Mouse (Mus musculus): Measurements from ENCODE around the gene Bcr. TPM values are rescaled to one million over a fixed set of nuclear protein-coding genes. Genes with fewer than 3 reads are reported as not detected.
A peak's percentile ranks its signal among the peaks of the same experiment; 100 is the strongest.

The Bcr gene
- polyA plus RNA-seq, 1 experiment = 51.9 TPM

- WGBS = 95% methylated on average over 15 of the region's 15 CpGs
- no peak for DNase-seq
- no peak overlapping the region for H3K4me3 ChIP-seq (replicated peaks; ENCODE audit: extremely low read depth, low read depth, low read length)
- H3K4me1 ChIP-seq (ENCODE audit: control insufficient read depth, insufficient read depth, low read length) = peaks cover 3% of the 10 kb centered on the region; the same call in 1 of the 2 replicates
- no peak for TF ChIP-seq POLR2A (IDR thresholded peaks at IDR 0.05; ENCODE audit: borderline replicate concordance, extremely low read depth, low read depth, low read length)
- TF ChIP-seq CTCF (IDR thresholded peaks at IDR 0.05; ENCODE audit: insufficient read depth, low read length) = no peak
These were observed 74.6 kb downstream of the Bcr start for GRCm38 (mm10) chr10:75134861-75135517.

GRCm38 (mm10) chr10:75135518-75136162, 75.2 kb downstream of the Bcr start:
- DNase-seq = no peak
- no peak overlapping the region for H3K4me3 ChIP-seq (replicated peaks; ENCODE audit: extremely low read depth, low read depth, low read length)
- H3K4me1 ChIP-seq (ENCODE audit: control insufficient read depth, insufficient read depth, low read length) = no peaks in the 10 kb centered on the region
- WGBS = 87% methylated on average over 21 of the region's 21 CpGs
- TF ChIP-seq POLR2A (IDR thresholded peaks at IDR 0.05; ENCODE audit: borderline replicate concordance, extremely low read depth, low read depth, low read length) (no peak), CTCF (IDR thresholded peaks at IDR 0.05; ENCODE audit: insufficient read depth, low read length) (no peak)

DNA sequence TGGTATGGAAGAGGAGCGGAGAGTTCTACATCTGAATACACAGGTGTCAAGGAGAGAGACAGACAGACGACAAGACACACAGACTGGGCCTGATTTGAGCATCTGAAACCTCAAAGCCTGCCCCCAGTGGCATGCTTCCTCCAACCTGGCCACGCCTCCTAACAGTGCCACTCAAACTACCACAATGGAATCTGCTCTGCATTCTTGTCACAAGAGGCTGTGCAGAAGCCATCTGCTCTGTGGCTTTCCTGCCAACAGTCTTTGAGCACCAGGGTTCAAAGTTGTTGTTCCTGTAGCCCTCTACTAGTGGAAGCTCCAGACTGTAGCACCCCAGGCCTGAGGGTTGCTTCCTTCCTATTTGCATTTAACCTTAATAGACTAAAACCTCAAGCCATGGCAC, 76.8 kb downstream of the Bcr start:
- no peak overlapping the region for H3K4me3 ChIP-seq (replicated peaks; ENCODE audit: extremely low read depth, low read depth, low read length)
- peak; percentile 22; the same call in 1 of the 2 replicates for TF ChIP-seq CTCF (IDR thresholded peaks at IDR 0.05; ENCODE audit: insufficient read depth, low read length)
- no peak for TF ChIP-seq POLR2A (IDR thresholded peaks at IDR 0.05; ENCODE audit: borderline replicate concordance, extremely low read depth, low read depth, low read length)
- WGBS = 62% methylated on average over 3 of the region's 3 CpGs
- H3K4me1 ChIP-seq (ENCODE audit: control insufficient read depth, insufficient read depth, low read length) = no peaks in the 10 kb centered on the region
- DNase-seq = no peak

- no peak for DNase-seq
- Histone ChIP-seq H3K4me3 (replicated peaks; ENCODE audit: extremely low read depth, low read depth, low read length) (no peak overlapping the region), H3K4me1 (ENCODE audit: control insufficient read depth, insufficient read depth, low read length) (no peaks in the 10 kb centered on the region; the same call in 1 of the 2 replicates)
- 64% methylated on average over 17 of the region's 17 CpGs for WGBS
- no peak for TF ChIP-seq CTCF (IDR thresholded peaks at IDR 0.05; ENCODE audit: insufficient read depth, low read length)
These were observed 84.8 kb downstream of the Bcr start for GRCm38 (mm10) chr10:75145221-75145620.

DNA sequence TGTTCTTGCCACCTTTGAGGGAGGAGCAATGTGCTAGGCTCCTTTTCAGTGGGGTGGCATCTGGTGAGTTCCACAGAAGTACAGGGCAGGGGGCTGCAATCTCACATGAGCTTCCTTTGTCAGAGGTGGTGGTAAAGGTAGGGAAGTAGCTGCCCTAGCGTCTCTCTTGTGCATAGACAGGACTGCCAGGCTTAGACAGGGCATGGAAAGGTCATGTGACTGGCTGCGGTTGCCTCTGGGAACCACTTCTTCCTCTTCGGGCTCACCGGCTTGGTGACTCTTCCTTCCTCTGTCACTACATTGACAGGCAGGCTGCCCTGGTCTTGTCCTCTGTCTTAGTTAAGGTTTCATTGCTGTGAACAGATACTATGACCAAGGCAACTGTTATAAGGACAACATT, 85.6 kb downstream of the Bcr start:
- no peak for DNase-seq
- no peak for TF ChIP-seq CTCF (IDR thresholded peaks at IDR 0.05; ENCODE audit: insufficient read depth, low read length)
- no peak for TF ChIP-seq POLR2A (IDR thresholded peaks at IDR 0.05; ENCODE audit: borderline replicate concordance, extremely low read depth, low read depth, low read length)

DNA sequence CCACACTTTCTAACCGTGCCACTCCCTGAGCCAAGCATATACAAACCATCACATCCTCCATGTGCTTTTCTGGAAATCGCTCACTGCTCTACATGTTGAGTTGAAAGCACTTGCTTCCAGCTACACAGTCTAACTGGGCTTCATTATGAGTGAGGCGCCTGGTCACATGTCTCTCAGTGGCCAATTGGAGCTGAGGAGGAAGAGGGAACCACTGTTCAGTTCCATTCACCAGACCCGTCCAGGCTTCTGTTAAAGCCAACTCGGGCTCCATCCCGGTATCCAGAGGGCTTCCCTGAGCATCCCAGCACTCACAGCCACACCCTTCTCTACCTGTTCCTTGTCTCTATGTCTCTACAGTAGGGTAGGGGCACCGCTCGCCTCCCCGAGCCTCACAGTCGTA, 86.2 kb downstream of the Bcr start:
- TF ChIP-seq POLR2A (IDR thresholded peaks at IDR 0.05; ENCODE audit: borderline replicate concordance, extremely low read depth, low read depth, low read length) (no peak), CTCF (IDR thresholded peaks at IDR 0.05; ENCODE audit: insufficient read depth, low read length) (no peak)
- no peak for DNase-seq

More for the DNA sequence above, 85.6 kb downstream of the Bcr start:
- Histone ChIP-seq H3K4me3 (replicated peaks; ENCODE audit: extremely low read depth, low read depth, low read length) (no peak overlapping the region), H3K4me1 (ENCODE audit: control insufficient read depth, insufficient read depth, low read length) (peaks cover 8% of the 10 kb centered on the region; the same call in 1 of the 2 replicates)
- 67% methylated on average over 4 of the region's 4 CpGs for WGBS

GRCm38 (mm10) chr10:75148295-75148694, 87.9 kb downstream of the Bcr start:
- H3K4me1 ChIP-seq (ENCODE audit: control insufficient read depth, insufficient read depth, low read length) = peaks cover 9% of the 10 kb centered on the region; the same call in 1 of the 2 replicates
- TF ChIP-seq POLR2A (IDR thresholded peaks at IDR 0.05; ENCODE audit: borderline replicate concordance, extremely low read depth, low read depth, low read length) (no peak), CTCF (IDR thresholded peaks at IDR 0.05; ENCODE audit: insufficient read depth, low read length) (no peak)
- no peak overlapping the region for H3K4me3 ChIP-seq (replicated peaks; ENCODE audit: extremely low read depth, low read depth, low read length)
- DNase-seq = no peak
- 50% methylated on average over 6 of the region's 6 CpGs for WGBS

More for the DNA sequence above, 86.2 kb downstream of the Bcr start:
- peaks cover 9% of the 10 kb centered on the region; the same call in 1 of the 2 replicates for H3K4me1 ChIP-seq (ENCODE audit: control insufficient read depth, insufficient read depth, low read length)
- no peak overlapping the region for H3K4me3 ChIP-seq (replicated peaks; ENCODE audit: extremely low read depth, low read depth, low read length)
- 81% methylated on average over 10 of the region's 10 CpGs for WGBS

GRCm38 (mm10) chr10:75150361-75150760, 90.0 kb downstream of the Bcr start:
- WGBS = 83% methylated on average over 5 of the region's 5 CpGs
- Histone ChIP-seq H3K4me1 (ENCODE audit: control insufficient read depth, insufficient read depth, low read length) (peaks cover 9% of the 10 kb centered on the region; the same call in 1 of the 2 replicates), H3K4me3 (replicated peaks; ENCODE audit: extremely low read depth, low read depth, low read length) (no peak overlapping the region)
- no peak for DNase-seq
- no peak for TF ChIP-seq CTCF (IDR thresholded peaks at IDR 0.05; ENCODE audit: insufficient read depth, low read length)
- no peak for TF ChIP-seq POLR2A (IDR thresholded peaks at IDR 0.05; ENCODE audit: borderline replicate concordance, extremely low read depth, low read depth, low read length)

DNA sequence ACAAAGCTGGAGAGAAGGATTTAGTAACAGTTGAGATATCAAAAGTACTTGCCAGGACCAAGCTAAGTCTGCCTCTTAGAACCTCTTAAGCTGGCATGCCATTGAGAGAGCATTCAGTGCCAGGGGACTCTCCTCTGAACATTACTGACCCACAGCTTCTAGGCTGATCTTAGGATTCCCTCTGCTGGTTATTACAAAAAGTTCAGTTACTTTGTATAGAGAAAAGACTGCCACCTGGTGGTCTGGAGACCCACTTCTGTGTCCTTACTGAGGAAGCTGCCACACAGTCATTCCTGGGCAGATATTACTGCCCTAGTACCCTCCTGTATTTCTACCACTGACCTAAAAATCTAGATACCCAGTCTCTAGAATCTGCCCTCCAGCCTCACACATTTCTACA, 90.9 kb downstream of the Bcr start:
- H3K4me3 ChIP-seq (replicated peaks; ENCODE audit: extremely low read depth, low read depth, low read length) = no peak overlapping the region
- DNase-seq = peak; percentile 63

GRCm38 (mm10) chr10:75156835-75157234, 96.4 kb downstream of the Bcr start:
- WGBS = 75% methylated on average over 6 of the region's 6 CpGs
- Histone ChIP-seq H3K4me3 (replicated peaks; ENCODE audit: extremely low read depth, low read depth, low read length) (no peak overlapping the region), H3K4me1 (ENCODE audit: control insufficient read depth, insufficient read depth, low read length) (no peaks in the 10 kb centered on the region)
- no peak for DNase-seq
- TF ChIP-seq CTCF (IDR thresholded peaks at IDR 0.05; ENCODE audit: insufficient read depth, low read length) (no peak), POLR2A (IDR thresholded peaks at IDR 0.05; ENCODE audit: borderline replicate concordance, extremely low read depth, low read depth, low read length) (no peak)

More for the DNA sequence above, 90.9 kb downstream of the Bcr start:
- TF ChIP-seq CTCF (IDR thresholded peaks at IDR 0.05; ENCODE audit: insufficient read depth, low read length) = peak; percentile 60
- TF ChIP-seq POLR2A (IDR thresholded peaks at IDR 0.05; ENCODE audit: borderline replicate concordance, extremely low read depth, low read depth, low read length) = no peak
- peaks cover 9% of the 10 kb centered on the region; the same call in 1 of the 2 replicates for H3K4me1 ChIP-seq (ENCODE audit: control insufficient read depth, insufficient read depth, low read length)
